Mouse (Mus musculus) kidney, adult 2 months (tissue): ENCODE data around the gene Aph1c.

ENCODE experiments used
- CTCF ChIP-seq: fragments of 200-500 bp; conservative IDR thresholded peaks from 2 replicates; pipeline ENCODE4 v1.5.1; 2011; ENCODE audit warnings: low read depth, mild to moderate bottlenecking, control low read depth, low read length, moderate library complexity, mixed read lengths; ENCODE audit not compliant: insufficient read depth, insufficient read length
- POLR2A ChIP-seq: fragments of 200-500 bp; IDR thresholded peaks from one replicate; pipeline ENCODE4 v1.6.1; 2011; ENCODE audit warnings: low read depth, low read length, control low read depth

DNA sequence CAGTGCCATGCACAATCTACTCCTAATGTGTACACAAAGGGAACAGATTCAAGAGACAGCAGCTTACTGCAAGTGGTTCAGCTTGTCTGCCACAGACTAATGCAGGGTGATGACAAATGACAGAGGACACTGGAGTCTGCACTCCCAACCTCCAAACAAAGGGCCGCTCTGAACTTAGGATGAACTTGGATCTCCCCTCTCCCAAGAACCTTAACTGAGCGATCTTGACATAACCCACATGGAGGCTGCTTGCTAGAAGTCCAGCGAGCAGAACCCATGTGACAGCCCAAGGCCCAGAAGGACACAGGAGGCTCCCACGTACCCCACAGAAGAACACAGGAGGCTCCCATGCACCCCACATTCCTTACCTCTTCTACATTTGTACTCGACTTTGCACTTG, 16.4 kb upstream of the Aph1c start:
- no peak for TF ChIP-seq POLR2A
- TF ChIP-seq CTCF = no peak
